Mouse (Mus musculus) cortical plate, adult 2 months (tissue): ENCODE measurements around the gene Galr3.

Experiments used
- CTCF ChIP-seq: fragments of 200-500 bp; IDR thresholded peaks from 2 replicates; pipeline ENCODE4 v1.5.1; 2011; ENCODE audit warnings: mild to moderate bottlenecking, control low read depth, low read length; ENCODE audit not compliant: insufficient read depth; ENCODE audit errors: extremely low read depth
- POLR2A ChIP-seq: fragments of 200-500 bp; IDR thresholded peaks from 2 replicates; pipeline ENCODE4 v1.6.1; 2011; ENCODE audit warnings: mild to moderate bottlenecking, low read length, control low read depth; ENCODE audit not compliant: insufficient read depth; ENCODE audit errors: extremely low read depth

GRCm38 (mm10) chr15:78992235-78992634, 49.5 kb upstream of the Galr3 start:
- no peak for TF ChIP-seq CTCF
- TF ChIP-seq POLR2A: no peak
